Mouse (Mus musculus) liver, embryonic 16.5 days (tissue): Measurements from ENCODE around the gene Ksr1. TPM values are rescaled to one million over a fixed set of nuclear protein-coding genes. Genes with fewer than 3 reads are reported as not detected.
A peak's percentile ranks its signal among the peaks of the same experiment; 100 is the strongest.

Experiments used
- ATAC-seq: fragments of 200-750 bp; cut with Nextera tagmentation; 2 replicates; pipeline ENCODE4 v1.8.0; 2017; ENCODE audit warnings: low read depth, mild to moderate bottlenecking, moderate number of reproducible peaks, moderate library complexity
- H3K27ac ChIP-seq: fragments of 300-500 bp; sonication (generic); 2 replicates; pipeline ENCODE4 v1.5.1; 2014; ENCODE audit warnings: mild to moderate bottlenecking, low read length
- H3K27me3 ChIP-seq: fragments of 300-500 bp; sonication (generic); 2 replicates; pipeline ENCODE4 v1.6.1; 2014; ENCODE audit warnings: low read depth, low read length, mixed read lengths; ENCODE audit not compliant: control insufficient read depth, insufficient read depth
- H3K36me3 ChIP-seq: fragments of 300-500 bp; sonication (generic); 2 replicates; pipeline ENCODE4 v1.6.1; 2014; ENCODE audit warnings: mild to moderate bottlenecking; ENCODE audit not compliant: control insufficient read depth, insufficient read depth
- H3K4me1 ChIP-seq: fragments of 300-500 bp; sonication (generic); 2 replicates; pipeline ENCODE4 v1.6.1; 2014; ENCODE audit warnings: low read depth, low read length, mixed read lengths; ENCODE audit not compliant: control insufficient read depth
- H3K4me2 ChIP-seq: fragments of 300-500 bp; sonication (generic); 2 replicates; pipeline ENCODE4 v1.6.1; 2014; ENCODE audit warnings: low read depth, low read length, mixed read lengths
- H3K4me3 ChIP-seq: fragments of 300-500 bp; sonication (generic); 2 replicates; pipeline ENCODE4 v1.5.1; 2014; ENCODE audit warnings: low read depth, mild to moderate bottlenecking, low read length
- H3K9ac ChIP-seq: fragments of 300-500 bp; sonication (generic); 2 replicates; pipeline ENCODE4 v1.6.1; 2014; ENCODE audit warnings: low read depth, low read length
- H3K9me3 ChIP-seq: fragments of 300-500 bp; sonication (generic); replicated peaks from 2 replicates; pipeline ENCODE4 v1.6.1; 2016; ENCODE audit warnings: low read length; ENCODE audit not compliant: control insufficient read depth
- WGBS: fragments of 180-500 bp; shearing (Covaris S2); extraction: QIAGEN DNeasy Blood & Tissue Kit; methylation state at CpG from one replicate; pipeline ENCODE4 v1.1.7; 2014; ENCODE audit not compliant: insufficient replicate concordance; 5-methylcytosine and 5-hydroxymethylcytosine counted together
- polyA plus RNA-seq: library from polyadenylated mRNA; unstranded; fragments of >200 nt; fragmentation: Nextera tagmentation; extraction: Ambion mirVana; gene quantifications from 2 replicates; pipeline ENCODE4 v1.2.1, GENCODE M21; 2015

Ksr1 gene
- polyA plus RNA-seq, 1 experiment from 2014 or later = 2.3 TPM

GRCm38 (mm10) chr11:79120087-79120486, 26.1 kb downstream of the Ksr1 start:
- no peaks in the 10 kb centered on the region for H3K27me3 ChIP-seq
- H3K4me2 ChIP-seq = no peak overlapping the region
- H3K36me3 ChIP-seq = no peaks in the 10 kb centered on the region
- H3K9ac ChIP-seq = no peak overlapping the region
- WGBS = 49% methylated on average over 3 of the region's 3 CpGs
- no peak overlapping the region for H3K27ac ChIP-seq
- H3K4me3 ChIP-seq = no peak overlapping the region
- H3K4me1 ChIP-seq = peaks cover 3% of the 10 kb centered on the region; the same call in 1 of the 2 replicates
- H3K9me3 ChIP-seq = no peaks in the 10 kb centered on the region
- no peak for ATAC-seq

GRCm38 (mm10) chr11:79118918-79119377, 27.3 kb downstream of the Ksr1 start:
- Histone ChIP-seq H3K9me3 (no peaks in the 10 kb centered on the region), H3K27me3 (no peaks in the 10 kb centered on the region), H3K4me1 (peaks cover 3% of the 10 kb centered on the region; the same call in 1 of the 2 replicates), H3K36me3 (no peaks in the 10 kb centered on the region), H3K4me2 (no peak overlapping the region; the same call in 1 of the 2 replicates), H3K9ac (no peak overlapping the region), H3K27ac (0 out of 2 replicates have a peak overlapping the region, but pooled peaks have one; percentile 26), H3K4me3 (no peak overlapping the region)
- ATAC-seq = 0 out of 2 replicates have a peak, but pooled peaks have one; percentile 5
- 20% methylated on average over 5 of the region's 5 CpGs for WGBS

DNA sequence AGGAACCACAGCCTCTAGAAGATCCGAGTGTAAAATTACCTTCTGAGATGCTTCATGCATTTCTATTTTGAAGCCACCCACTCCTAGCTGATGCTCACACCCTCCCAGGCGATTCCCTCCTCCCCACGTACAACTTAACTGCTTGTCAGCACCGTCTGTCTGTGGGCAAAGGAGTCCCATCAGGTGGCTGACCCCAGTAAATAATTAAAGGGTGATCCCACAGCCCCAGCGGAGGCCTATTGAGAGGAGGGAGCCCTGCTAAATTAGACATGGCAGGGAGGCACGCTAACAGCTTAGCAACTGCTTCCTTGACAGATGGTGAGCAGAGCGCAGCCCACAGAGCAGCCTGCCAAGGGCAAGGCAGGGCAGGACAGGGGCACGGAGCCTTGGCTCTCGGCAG, 29.5 kb downstream of the Ksr1 start:
- H3K27ac ChIP-seq = no peak overlapping the region
- WGBS = 61% methylated on average over 9 of the region's 9 CpGs
- H3K27me3 ChIP-seq = no peaks in the 10 kb centered on the region
- H3K4me2 ChIP-seq = no peak overlapping the region
- ATAC-seq = no peak
- peaks cover 3% of the 10 kb centered on the region; the same call in 1 of the 2 replicates for H3K4me1 ChIP-seq
- no peak overlapping the region for H3K4me3 ChIP-seq
- no peak overlapping the region for H3K9ac ChIP-seq
- H3K36me3 ChIP-seq = no peaks in the 10 kb centered on the region
- H3K9me3 ChIP-seq = no peaks in the 10 kb centered on the region

GRCm38 (mm10) chr11:79115659-79116058, 30.5 kb downstream of the Ksr1 start:
- H3K4me1 ChIP-seq = peaks cover 3% of the 10 kb centered on the region; the same call in 1 of the 2 replicates
- no peak overlapping the region for H3K27ac ChIP-seq
- no peak overlapping the region for H3K9ac ChIP-seq
- no peaks in the 10 kb centered on the region for H3K27me3 ChIP-seq
- H3K4me2 ChIP-seq = no peak overlapping the region
- H3K9me3 ChIP-seq = no peaks in the 10 kb centered on the region
- ATAC-seq = no peak
- no peak overlapping the region for H3K4me3 ChIP-seq
- 42% methylated on average over 8 of the region's 8 CpGs for WGBS
- H3K36me3 ChIP-seq = no peaks in the 10 kb centered on the region

GRCm38 (mm10) chr11:79114061-79114460, 32.1 kb downstream of the Ksr1 start:
- no peak for ATAC-seq
- no peaks in the 10 kb centered on the region; the same call in 1 of the 2 replicates for H3K4me1 ChIP-seq
- H3K36me3 ChIP-seq = no peaks in the 10 kb centered on the region
- no peak overlapping the region for H3K27ac ChIP-seq
- H3K4me3 ChIP-seq = no peak overlapping the region
- H3K27me3 ChIP-seq = no peaks in the 10 kb centered on the region
- 66% methylated on average over 6 of the region's 6 CpGs for WGBS
- H3K9me3 ChIP-seq = no peaks in the 10 kb centered on the region
- H3K4me2 ChIP-seq = no peak overlapping the region
- H3K9ac ChIP-seq = no peak overlapping the region

GRCm38 (mm10) chr11:79113397-79113796, 32.8 kb downstream of the Ksr1 start:
- no peaks in the 10 kb centered on the region; the same call in 1 of the 2 replicates for H3K4me1 ChIP-seq
- H3K36me3 ChIP-seq = no peaks in the 10 kb centered on the region
- no peaks in the 10 kb centered on the region for H3K9me3 ChIP-seq
- no peak overlapping the region for H3K4me3 ChIP-seq
- no peaks in the 10 kb centered on the region for H3K27me3 ChIP-seq
- 68% methylated on average over 4 of the region's 4 CpGs for WGBS
- H3K9ac ChIP-seq = no peak overlapping the region
- no peak overlapping the region for H3K27ac ChIP-seq
- H3K4me2 ChIP-seq = no peak overlapping the region
- ATAC-seq = no peak

DNA sequence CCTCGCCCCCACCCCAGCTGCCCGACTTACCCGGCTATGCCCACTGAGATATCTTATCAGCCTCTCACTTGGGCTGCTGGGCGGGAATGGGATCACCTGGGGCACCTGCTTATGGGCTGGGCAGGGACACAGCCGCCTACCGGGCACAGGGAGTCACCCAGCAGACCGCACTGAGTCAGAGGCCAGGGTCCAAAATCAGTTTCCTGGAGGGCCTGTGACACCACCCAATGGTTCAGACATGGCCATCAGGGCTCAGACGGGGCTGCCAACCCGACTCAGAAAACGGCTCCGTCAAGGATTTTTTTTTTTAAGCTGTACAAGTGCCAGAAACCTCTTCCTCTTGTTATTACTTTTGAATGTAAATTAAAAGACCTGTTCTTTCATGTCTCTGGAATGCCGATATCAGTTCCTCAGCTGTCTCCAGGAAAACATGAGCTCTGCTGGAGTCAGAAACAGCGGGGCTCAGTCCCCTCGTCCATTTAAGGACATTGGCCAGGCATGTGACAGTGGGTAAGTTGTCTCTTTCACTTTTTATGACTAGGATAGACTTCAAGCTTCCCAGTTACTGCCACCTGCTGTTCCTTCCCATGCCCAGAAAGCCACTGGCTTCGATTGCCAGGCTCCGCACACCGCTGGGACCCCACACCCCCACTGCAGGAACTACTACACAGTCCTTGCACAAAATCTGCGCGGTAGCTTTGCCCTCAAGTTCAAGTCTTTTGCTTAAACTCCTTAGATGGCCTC, 33.5 kb downstream of the Ksr1 start:
- Histone ChIP-seq H3K36me3 (no peaks in the 10 kb centered on the region), H3K9me3 (no peaks in the 10 kb centered on the region), H3K4me2 (no peak overlapping the region), H3K9ac (no peak overlapping the region), H3K27me3 (no peaks in the 10 kb centered on the region), H3K4me1 (no peaks in the 10 kb centered on the region; the same call in 1 of the 2 replicates), H3K4me3 (no peak overlapping the region), H3K27ac (no peak overlapping the region)
- no peak for ATAC-seq
- WGBS = 61% methylated on average over 19 of the region's 19 CpGs

- Histone ChIP-seq H3K36me3 (no peaks in the 10 kb centered on the region), H3K9me3 (no peaks in the 10 kb centered on the region), H3K27ac (no peak overlapping the region), H3K4me3 (no peak overlapping the region), H3K4me2 (no peak overlapping the region), H3K4me1 (no peaks in the 10 kb centered on the region; the same call in 1 of the 2 replicates), H3K27me3 (no peaks in the 10 kb centered on the region), H3K9ac (no peak overlapping the region)
- ATAC-seq = no peak
- 65% methylated on average over 10 of the region's 10 CpGs for WGBS
Measured at GRCm38 (mm10) chr11:79111864-79112558, 34.2 kb downstream of the Ksr1 start.

- H3K36me3 ChIP-seq = no peaks in the 10 kb centered on the region
- H3K27me3 ChIP-seq = no peaks in the 10 kb centered on the region
- H3K27ac ChIP-seq = no peak overlapping the region
- H3K4me2 ChIP-seq = no peak overlapping the region
- ATAC-seq = no peak
- no peak overlapping the region for H3K4me3 ChIP-seq
- no peaks in the 10 kb centered on the region for H3K9me3 ChIP-seq
- no peak overlapping the region for H3K9ac ChIP-seq
- WGBS = 72% methylated on average over 4 of the region's 4 CpGs
- no peaks in the 10 kb centered on the region; the same call in 1 of the 2 replicates for H3K4me1 ChIP-seq
Measured at GRCm38 (mm10) chr11:79110446-79110845, 35.8 kb downstream of the Ksr1 start.
